Mouse (Mus musculus) colon, adult 2 months (tissue): ENCODE measurements around the gene Pla2g4b. TPM values are rescaled to one million over a fixed set of nuclear protein-coding genes. Genes with fewer than 3 reads are reported as not detected.

Source experiments
- polyA plus RNA-seq: library from polyadenylated mRNA; depleted of rRNA; stranded (reverse); fragments of >200 nt; gene quantifications from 2 replicates; pipeline ENCODE4 v1.2.3, GENCODE M21; 2012; rRNA removed

Pla2g4b gene
- polyA plus RNA-seq: 3.1 and 7.4 TPM in 2 replicates

DNA sequence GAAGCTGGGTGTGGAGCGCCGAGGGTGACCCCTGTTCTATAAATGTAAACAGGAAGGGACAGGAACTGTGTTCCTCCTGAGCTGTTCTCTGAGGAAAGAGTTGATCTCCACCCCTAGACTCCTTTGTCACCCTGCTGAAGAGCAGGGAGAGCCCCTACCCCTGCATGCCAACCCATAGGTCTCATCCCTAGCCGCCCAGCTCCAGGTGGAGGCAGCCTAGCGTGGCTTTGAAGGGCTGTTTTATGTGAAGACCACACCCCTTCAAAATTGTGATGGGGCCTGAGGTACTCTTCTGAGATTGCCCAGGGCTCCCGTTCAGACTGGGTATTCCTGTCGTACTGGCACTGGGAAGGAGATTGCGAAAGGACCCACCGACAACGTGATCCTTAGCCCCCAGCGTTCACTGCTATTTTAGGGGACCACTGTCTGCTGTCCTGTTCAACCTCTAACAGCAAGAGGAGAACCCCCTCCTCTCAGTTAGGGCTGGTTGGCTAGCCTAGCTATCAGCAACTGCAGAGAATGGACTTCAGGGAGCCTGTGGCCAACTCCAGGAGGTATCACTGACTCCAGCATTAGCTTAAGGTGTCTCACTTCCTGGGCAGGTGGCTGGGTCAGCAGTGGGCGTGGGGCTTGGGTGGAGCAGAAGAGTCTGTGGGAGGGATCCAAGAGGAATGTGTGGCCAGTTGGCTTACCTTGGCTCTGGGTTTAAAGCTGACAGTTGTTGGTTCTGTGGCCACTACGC lies at the start of gene Pla2g4b:
Gene Pla2g4b, plus strand, starts transcription at position 692 of the 742 bp plus-strand sequence.

DNA sequence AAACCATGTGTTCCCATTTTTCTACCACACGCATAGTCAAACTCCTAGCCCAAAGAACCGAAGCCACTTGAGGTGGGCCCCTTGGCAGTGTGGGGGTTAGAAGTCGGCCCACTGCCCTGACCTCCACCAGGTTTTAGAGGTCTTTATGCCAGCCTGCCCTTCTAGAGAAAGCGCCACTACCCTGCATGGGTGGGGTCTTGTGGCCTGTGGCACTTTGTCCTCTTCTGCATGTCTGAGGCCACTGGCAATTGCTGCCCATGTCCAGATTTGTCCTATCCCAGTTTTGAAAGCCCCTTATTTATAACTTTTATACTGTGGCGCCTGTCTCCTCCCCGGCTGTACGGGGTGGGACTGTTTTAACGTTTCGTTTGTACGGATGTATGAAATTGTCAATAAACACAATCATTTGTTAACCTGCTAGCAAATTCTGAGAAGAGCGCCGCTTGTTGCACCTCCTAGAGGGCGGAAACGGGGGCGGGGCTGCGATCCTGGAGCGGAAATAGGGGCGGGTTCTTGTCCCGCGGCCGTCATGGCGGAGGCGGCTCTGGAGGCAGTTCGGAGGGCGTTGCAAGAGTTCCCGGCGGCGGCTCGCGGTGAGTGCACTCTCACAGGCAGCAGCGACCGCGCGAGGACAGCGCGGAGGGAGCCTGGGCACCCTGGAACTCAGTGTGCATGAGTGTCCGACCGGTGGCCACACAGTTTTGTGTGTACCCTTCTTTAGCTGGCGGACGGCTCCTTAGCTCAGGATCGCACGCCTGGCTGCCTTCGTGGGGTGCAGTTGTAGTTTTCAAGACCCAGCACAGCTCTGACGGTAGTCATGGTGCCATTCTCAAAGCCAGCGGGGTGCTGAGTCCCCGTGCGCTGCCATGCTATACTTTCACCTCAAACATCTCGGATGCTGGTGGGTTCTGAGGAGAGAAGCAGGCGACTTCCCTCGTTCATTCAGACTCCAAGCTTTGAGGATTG lies 6.0 kb upstream of the Pla2g4b start, which contains the start of the genes Jmjd7 and Gm28042:
Gene Jmjd7, plus strand, starts transcription at position 500 of the 966 bp plus-strand sequence.
Gene Gm28042, plus strand, starts transcription at position 510 of the 966 bp plus-strand sequence.

Other genes starting within 250 kb of the Pla2g4b start
- gene Rpap1, start 245.9 kb upstream of the Pla2g4b start, polyA plus RNA-seq: 25.0 and 26.3 TPM in 2 replicates
- 10.8 and 11.3 TPM in 2 replicates for gene Tyro3, start 235.7 kb upstream of the Pla2g4b start, polyA plus RNA-seq
- gene Mga, start 136.2 kb upstream of the Pla2g4b start, polyA plus RNA-seq: 8.7 and 9.3 TPM in 2 replicates
- 8.2 and 8.4 TPM in 2 replicates for gene Mapkbp1, start 60.7 kb upstream of the Pla2g4b start, polyA plus RNA-seq
- gene Jmjd7, start 5.9 kb upstream of the Pla2g4b start, polyA plus RNA-seq: 7.3 and 8.6 TPM in 2 replicates
- gene Gm28042, start 5.9 kb upstream of the Pla2g4b start, polyA plus RNA-seq: 2.3 and 7.5 TPM in 2 replicates
- gene Ehd4, start 121.2 kb downstream of the Pla2g4b start, polyA plus RNA-seq: 34.8 and 43.9 TPM in 2 replicates
- 0.05 and 0.14 TPM in 2 replicates for gene Pla2g4e, start 211.9 kb downstream of the Pla2g4b start, polyA plus RNA-seq